15 mouse cellular contexts compared by ENCODE assay signal in genomic region chr6:12014035-12014434, GRCm38 (mm10).
DNase-seq lines count a peak whose midpoint lies in the region; ATAC-seq and TF ChIP-seq lines count a peak whose summit lies in the region.
"Had no signal": no experiment of that assay in that cellular context is flagged by ENCODE, and none has a peak within 500 bp of the region (broad histone marks: within the 10 kb centered on the region; RNA-seq: fewer than 3 reads in every experiment).

No protein-coding gene starts in this region.

- no peak for DNase-seq in intestine, embryonic 14.5 days (ENCODE audit: low spot score)
- DNase-seq in midbrain, embryonic 10.5 days (ENCODE audit: low spot score), result no peak
- DNase-seq in forebrain, embryonic 14.5 days (ENCODE audit: low spot score), result peak; percentile 19
- peak; percentile 23 for DNase-seq in mesoderm, embryonic 11.5 days (ENCODE audit: low read depth, low spot score)
- DNase-seq in thymus, adult 18-20 months, result no peak
- DNase-seq in right cerebral cortex, adult 2 months (ENCODE audit: low spot score in 2 of 2), result no peak
- DNase-seq: adrenal gland, postnatal 14 days; cerebellum, adult 8-10 months; gastrocnemius, postnatal 36 days; kidney, adult 18-20 months; lung, adult 2 months had no signal

- H3K36me3 ChIP-seq in intestine, embryonic 14.5 days (ENCODE audit: control insufficient read depth, insufficient read depth, low read length), result peaks cover 19% of the 10 kb centered on the region; the same call in 1 of the 2 replicates
- 0 out of 2 replicates have a peak, but pooled peaks cover 9% of the 10 kb centered on the region for H3K36me3 ChIP-seq in intestine, postnatal 0 days (ENCODE audit: control insufficient read depth, insufficient read depth)
- H3K36me3 ChIP-seq in midbrain, embryonic 13.5 days, result peaks cover 5% of the 10 kb centered on the region; the same call in 1 of the 2 replicates
- H3K36me3 ChIP-seq in midbrain, embryonic 10.5 days, result peaks cover 14% of the 10 kb centered on the region
- H3K36me3 ChIP-seq in forebrain, embryonic 14.5 days (ENCODE audit: control insufficient read depth, insufficient read depth, low read length), result no peaks in the 10 kb centered on the region

- no peak overlapping the region for H3K9ac ChIP-seq in intestine, embryonic 14.5 days (ENCODE audit: low read length)
- no peak overlapping the region for H3K9ac ChIP-seq in intestine, postnatal 0 days (ENCODE audit: low read depth, low read length)
- H3K9ac ChIP-seq in midbrain, embryonic 13.5 days (replicated peaks), result no peak overlapping the region
- no peak overlapping the region for H3K9ac ChIP-seq in forebrain, embryonic 14.5 days (ENCODE audit: low read length)

- WGBS in intestine, embryonic 14.5 days, result 67% methylated on average over 2 of the region's 2 CpGs
- 54% methylated on average over 2 of the region's 2 CpGs for WGBS in intestine, postnatal 0 days
- 42% methylated on average over 2 of the region's 2 CpGs for WGBS in midbrain, embryonic 13.5 days
- WGBS in midbrain, embryonic 10.5 days, result 67% methylated on average over 2 of the region's 2 CpGs
- WGBS in forebrain, embryonic 14.5 days, result 10% methylated on average over 2 of the region's 2 CpGs

- H3K4me3 ChIP-seq in intestine, embryonic 14.5 days (ENCODE audit: low read depth, low read length), result no peak overlapping the region
- no peak overlapping the region for H3K4me3 ChIP-seq in intestine, postnatal 0 days (ENCODE audit: low read depth, low read length)
- no peak overlapping the region for H3K4me3 ChIP-seq in midbrain, embryonic 13.5 days (replicated peaks)
- no peak overlapping the region for H3K4me3 ChIP-seq in midbrain, embryonic 10.5 days
- H3K4me3 ChIP-seq in forebrain, embryonic 14.5 days (ENCODE audit: low read depth, low read length), result no peak overlapping the region

- no peak overlapping the region for H3K4me2 ChIP-seq in intestine, embryonic 14.5 days (ENCODE audit: low read length)
- H3K4me2 ChIP-seq in intestine, postnatal 0 days (replicated peaks; ENCODE audit: low read depth), result no peak overlapping the region
- H3K4me2 ChIP-seq in midbrain, embryonic 13.5 days (replicated peaks), result no peak overlapping the region
- no peak overlapping the region for H3K4me2 ChIP-seq in forebrain, embryonic 14.5 days (ENCODE audit: low read length)
- H3K4me2 ChIP-seq: heart, embryonic 11.5 days had no signal

- H3K9me3 ChIP-seq in intestine, embryonic 14.5 days (ENCODE audit: control insufficient read depth, low read length), result no peaks in the 10 kb centered on the region
- H3K9me3 ChIP-seq in intestine, postnatal 0 days (ENCODE audit: control insufficient read depth), result no peaks in the 10 kb centered on the region
- no peaks in the 10 kb centered on the region for H3K9me3 ChIP-seq in midbrain, embryonic 13.5 days
- no peaks in the 10 kb centered on the region for H3K9me3 ChIP-seq in midbrain, embryonic 10.5 days (replicated peaks)
- no peaks in the 10 kb centered on the region for H3K9me3 ChIP-seq in forebrain, embryonic 14.5 days (replicated peaks; ENCODE audit: control insufficient read depth, low read length)
- H3K9me3 ChIP-seq: G1E had no signal

- H3K27ac ChIP-seq in intestine, embryonic 14.5 days (ENCODE audit: low read depth), result no peak overlapping the region
- no peak overlapping the region for H3K27ac ChIP-seq in intestine, postnatal 0 days (ENCODE audit: low read depth, low read length)
- H3K27ac ChIP-seq in midbrain, embryonic 13.5 days, result no peak overlapping the region
- H3K27ac ChIP-seq in midbrain, embryonic 10.5 days (replicated peaks), result no peak overlapping the region
- no peak overlapping the region for H3K27ac ChIP-seq in forebrain, embryonic 14.5 days (ENCODE audit: low read depth, low read length)

- H3K27me3 ChIP-seq in intestine, embryonic 14.5 days (replicated peaks; ENCODE audit: control insufficient read depth, insufficient read depth, low read length), result no peaks in the 10 kb centered on the region
- H3K27me3 ChIP-seq in intestine, postnatal 0 days (replicated peaks; ENCODE audit: control insufficient read depth, insufficient read depth, low read length), result no peaks in the 10 kb centered on the region
- no peaks in the 10 kb centered on the region for H3K27me3 ChIP-seq in midbrain, embryonic 13.5 days
- H3K27me3 ChIP-seq in midbrain, embryonic 10.5 days (ENCODE audit: low read depth, poor library complexity, severe bottlenecking), result no peaks in the 10 kb centered on the region
- H3K27me3 ChIP-seq in forebrain, embryonic 14.5 days (replicated peaks; ENCODE audit: control insufficient read depth, insufficient read depth, low read length), result no peaks in the 10 kb centered on the region

- no peaks in the 10 kb centered on the region for H3K4me1 ChIP-seq in intestine, embryonic 14.5 days (replicated peaks; ENCODE audit: control insufficient read depth, insufficient read depth, low read length)
- H3K4me1 ChIP-seq in intestine, postnatal 0 days (replicated peaks; ENCODE audit: control insufficient read depth, insufficient read depth, low read length), result no peaks in the 10 kb centered on the region
- peaks cover 4% of the 10 kb centered on the region for H3K4me1 ChIP-seq in midbrain, embryonic 13.5 days (replicated peaks)
- no peaks in the 10 kb centered on the region for H3K4me1 ChIP-seq in midbrain, embryonic 10.5 days
- H3K4me1 ChIP-seq in forebrain, embryonic 14.5 days (ENCODE audit: control insufficient read depth, insufficient read depth, low read length), result no peaks in the 10 kb centered on the region

- 0 out of 2 replicates have a peak, but pooled peaks have one; percentile 47 for ATAC-seq in intestine, embryonic 14.5 days (replicated peaks; ENCODE audit: low FRiP score, low TSS enrichment, low read depth)
- ATAC-seq in intestine, postnatal 0 days, result no peak
- ATAC-seq in midbrain, embryonic 13.5 days, result 0 out of 2 replicates have a peak, but pooled peaks have one; percentile 27
- ATAC-seq in forebrain, embryonic 14.5 days, result peak; percentile 63; the same call in 1 of the 2 replicates

- no peak for TF ChIP-seq CTCF in intestine, postnatal 0 days (IDR thresholded peaks at IDR 0.05; ENCODE audit: low read depth)

Comparison
In these comparisons a context has a peak if more than half of its experiments do, and no peak if none do; other contexts are left out.
1. DNase-seq: peak in forebrain, embryonic 14.5 days (single experiment) and mesoderm, embryonic 11.5 days (single experiment); none in intestine, embryonic 14.5 days (single experiment), midbrain, embryonic 10.5 days (single experiment), thymus, adult 18-20 months (0 of 2) and right cerebral cortex, adult 2 months (0 of 2).